Mouse (Mus musculus) hindbrain, embryonic 10.5 days (tissue): Measurements from ENCODE around the gene Mob3c. TPM values are rescaled to one million over a fixed set of nuclear protein-coding genes. Genes with fewer than 3 reads are reported as not detected.

Experiments used
- DNase-seq: peaks from one replicate; pipeline ENCODE4 v3.0.0-alpha.2; 2017; ENCODE audit warnings: low spot score
- H3K27ac ChIP-seq: fragments of 300-500 bp; sonication (generic); 2 replicates; pipeline ENCODE4 v1.5.1; 2016; ENCODE audit warnings: mild to moderate bottlenecking, moderate library complexity
- H3K27me3 ChIP-seq: fragments of 300-500 bp; sonication (generic); 2 replicates; pipeline ENCODE4 v1.6.1; 2016; ENCODE audit warnings: mild to moderate bottlenecking; ENCODE audit not compliant: poor library complexity, insufficient read depth, severe bottlenecking
- H3K36me3 ChIP-seq: fragments of 300-500 bp; sonication (generic); 2 replicates; pipeline ENCODE4 v1.6.1; 2016; ENCODE audit warnings: mild to moderate bottlenecking, moderate library complexity
- H3K4me1 ChIP-seq: fragments of 300-500 bp; sonication (generic); replicated peaks from 2 replicates; pipeline ENCODE4 v1.6.1; 2016; ENCODE audit warnings: mild to moderate bottlenecking
- H3K4me3 ChIP-seq: fragments of 300-500 bp; sonication (generic); 2 replicates; pipeline ENCODE4 v1.5.1; 2016; ENCODE audit warnings: mild to moderate bottlenecking, moderate library complexity
- H3K9me3 ChIP-seq: fragments of 300-500 bp; sonication (generic); 2 replicates; pipeline ENCODE4 v1.6.1; 2016; ENCODE audit warnings: mild to moderate bottlenecking, moderate library complexity
- WGBS: fragments of 180-500 bp; shearing (Covaris S2); methylation state at CpG from one replicate; pipeline ENCODE4 v1.1.7; 2016; 5-methylcytosine and 5-hydroxymethylcytosine counted together
- polyA plus RNA-seq: library from polyadenylated mRNA; unstranded; fragments of >200 nt; fragmentation: Nextera tagmentation; extraction: Ambion mirVana; gene quantifications from 2 replicates; pipeline ENCODE4 v1.2.1, GENCODE M21; 2016

The Mob3c gene
- polyA plus RNA-seq, 1 experiment from 2014 or later: 3.8 TPM

GRCm38 (mm10) chr4:115838696-115839641 is 11.1 kb downstream of the Mob3c start, which contains the start of gene Mknk1:
Mknk1 (plus strand) TSS chr4:115839198.
- H3K27me3 ChIP-seq: no peaks in the 10 kb centered on the region
- DNase-seq: peak; percentile 92
- peak within 1 kb of the TSS; percentile 89 for H3K27ac ChIP-seq
- H3K36me3 ChIP-seq: no peaks in the 10 kb centered on the region
- WGBS: 3% methylated on average over 51 of the region's 51 CpGs
- peak within 1 kb of the TSS; percentile 87 for H3K4me3 ChIP-seq
- no peaks in the 10 kb centered on the region for H3K9me3 ChIP-seq
- peaks cover 21% of the 10 kb centered on the region for H3K4me1 ChIP-seq

GRCm38 (mm10) chr4:115839956-115840355 is 12.1 kb downstream of the Mob3c start:
- Histone ChIP-seq H3K27me3 (no peaks in the 10 kb centered on the region), H3K4me1 (peaks cover 21% of the 10 kb centered on the region), H3K27ac (no peak overlapping the region), H3K9me3 (no peaks in the 10 kb centered on the region), H3K36me3 (no peaks in the 10 kb centered on the region), H3K4me3 (peak overlapping the region; percentile 87)
- DNase-seq: no peak
- 66% methylated on average over 4 of the region's 4 CpGs for WGBS

- DNase-seq: no peak
- Histone ChIP-seq H3K4me3 (no peak overlapping the region), H3K27ac (no peak overlapping the region), H3K9me3 (no peaks in the 10 kb centered on the region), H3K27me3 (no peaks in the 10 kb centered on the region), H3K4me1 (peaks cover 21% of the 10 kb centered on the region), H3K36me3 (no peaks in the 10 kb centered on the region)
- WGBS: 91% methylated on average over 4 of the region's 4 CpGs
These were observed 12.9 kb downstream of the Mob3c start for GRCm38 (mm10) chr4:115840842-115841241.

GRCm38 (mm10) chr4:115846656-115847055 is 18.8 kb downstream of the Mob3c start:
- 56% methylated on average over 2 of the region's 2 CpGs for WGBS

GRCm38 (mm10) chr4:115847377-115847776 is 19.5 kb downstream of the Mob3c start:
- Histone ChIP-seq H3K27me3 (no peaks in the 10 kb centered on the region), H3K4me1 (no peaks in the 10 kb centered on the region), H3K9me3 (no peaks in the 10 kb centered on the region), H3K27ac (no peak overlapping the region), H3K4me3 (no peak overlapping the region), H3K36me3 (peaks cover 45% of the 10 kb centered on the region)
- DNase-seq: no peak
- WGBS: 72% methylated on average over 5 of the region's 5 CpGs

More at GRCm38 (mm10) chr4:115846656-115847055, 18.8 kb downstream of the Mob3c start:
- no peak overlapping the region for H3K27ac ChIP-seq
- H3K4me1 ChIP-seq: no peaks in the 10 kb centered on the region
- H3K9me3 ChIP-seq: no peaks in the 10 kb centered on the region
- H3K36me3 ChIP-seq: peaks cover 37% of the 10 kb centered on the region
- no peak for DNase-seq
- no peak overlapping the region for H3K4me3 ChIP-seq
- no peaks in the 10 kb centered on the region for H3K27me3 ChIP-seq

- 95% methylated on average over 1 of the region's 1 CpGs for WGBS
- H3K27me3 ChIP-seq: no peaks in the 10 kb centered on the region
- no peaks in the 10 kb centered on the region for H3K4me1 ChIP-seq
- H3K9me3 ChIP-seq: no peaks in the 10 kb centered on the region
- peaks cover 52% of the 10 kb centered on the region for H3K36me3 ChIP-seq
- no peak overlapping the region for H3K4me3 ChIP-seq
- DNase-seq: no peak
- no peak overlapping the region for H3K27ac ChIP-seq
These were observed 20.2 kb downstream of the Mob3c start for GRCm38 (mm10) chr4:115848083-115848482.

GRCm38 (mm10) chr4:115848990-115849677 is 21.2 kb downstream of the Mob3c start:
- Histone ChIP-seq H3K36me3 (peaks cover 54% of the 10 kb centered on the region), H3K4me1 (no peaks in the 10 kb centered on the region), H3K27ac (peak overlapping the region; percentile 59), H3K4me3 (no peak overlapping the region), H3K27me3 (no peaks in the 10 kb centered on the region), H3K9me3 (no peaks in the 10 kb centered on the region)
- WGBS: 73% methylated on average over 8 of the region's 8 CpGs
- no peak for DNase-seq

GRCm38 (mm10) chr4:115850111-115850510 is 22.2 kb downstream of the Mob3c start:
- no peak for DNase-seq
- 86% methylated on average over 2 of the region's 2 CpGs for WGBS
- Histone ChIP-seq H3K27me3 (no peaks in the 10 kb centered on the region), H3K4me3 (no peak overlapping the region), H3K36me3 (peaks cover 56% of the 10 kb centered on the region), H3K9me3 (no peaks in the 10 kb centered on the region), H3K4me1 (peaks cover 8% of the 10 kb centered on the region; the same call in 1 of the 2 replicates), H3K27ac (no peak overlapping the region)

- no peak overlapping the region for H3K4me3 ChIP-seq
- WGBS: 76% methylated on average over 2 of the region's 2 CpGs
- no peaks in the 10 kb centered on the region for H3K9me3 ChIP-seq
- H3K27me3 ChIP-seq: no peaks in the 10 kb centered on the region
- no peak overlapping the region for H3K27ac ChIP-seq
- H3K4me1 ChIP-seq: peaks cover 13% of the 10 kb centered on the region
- DNase-seq: no peak
- H3K36me3 ChIP-seq: peaks cover 58% of the 10 kb centered on the region
These were observed 22.7 kb downstream of the Mob3c start for GRCm38 (mm10) chr4:115850631-115851030.

- DNase-seq: no peak
- WGBS: 91% methylated on average over 6 of the region's 6 CpGs
- peaks cover 21% of the 10 kb centered on the region for H3K4me1 ChIP-seq
- no peaks in the 10 kb centered on the region for H3K9me3 ChIP-seq
- H3K27ac ChIP-seq: no peak overlapping the region
- H3K36me3 ChIP-seq: peaks cover 58% of the 10 kb centered on the region
- no peaks in the 10 kb centered on the region for H3K27me3 ChIP-seq
- no peak overlapping the region for H3K4me3 ChIP-seq
These were observed 23.7 kb downstream of the Mob3c start for GRCm38 (mm10) chr4:115851569-115851968.

- Histone ChIP-seq H3K27ac (peak overlapping the region; percentile 50; the same call in 1 of the 2 replicates), H3K9me3 (no peaks in the 10 kb centered on the region), H3K36me3 (peaks cover 63% of the 10 kb centered on the region), H3K4me1 (peaks cover 21% of the 10 kb centered on the region), H3K4me3 (no peak overlapping the region), H3K27me3 (no peaks in the 10 kb centered on the region)
- 55% methylated on average over 6 of the region's 6 CpGs for WGBS
- no peak for DNase-seq
These were observed 27.2 kb downstream of the Mob3c start for GRCm38 (mm10) chr4:115855100-115855499.

- H3K27me3 ChIP-seq: no peaks in the 10 kb centered on the region
- peaks cover 63% of the 10 kb centered on the region for H3K36me3 ChIP-seq
- 68% methylated on average over 4 of the region's 4 CpGs for WGBS
- H3K4me3 ChIP-seq: no peak overlapping the region
- DNase-seq: no peak
- peaks cover 21% of the 10 kb centered on the region for H3K4me1 ChIP-seq
- H3K27ac ChIP-seq: peak overlapping the region; percentile 50; the same call in 1 of the 2 replicates
- no peaks in the 10 kb centered on the region for H3K9me3 ChIP-seq
These were observed 27.7 kb downstream of the Mob3c start for GRCm38 (mm10) chr4:115855609-115856008.

- Histone ChIP-seq H3K27me3 (no peaks in the 10 kb centered on the region), H3K27ac (no peak overlapping the region), H3K4me1 (peaks cover 21% of the 10 kb centered on the region), H3K4me3 (no peak overlapping the region), H3K9me3 (no peaks in the 10 kb centered on the region), H3K36me3 (peaks cover 63% of the 10 kb centered on the region)
- 56% methylated on average over 4 of the region's 4 CpGs for WGBS
- DNase-seq: no peak
These were observed 28.4 kb downstream of the Mob3c start for GRCm38 (mm10) chr4:115856282-115856681.
